Mouse (Mus musculus) forebrain, embryonic 15.5 days (tissue): ENCODE measurements around the gene Lce1c. TPM values are rescaled to one million over a fixed set of nuclear protein-coding genes. Genes with fewer than 3 reads are reported as not detected.

ENCODE experiments used
- ATAC-seq: fragments of 200-750 bp; cut with Nextera tagmentation; replicated peaks from 2 replicates; pipeline ENCODE4 v1.8.0; 2017; ENCODE audit warnings: mild to moderate bottlenecking, moderate TSS enrichment, moderate library complexity
- H3K27ac ChIP-seq: fragments of 300-500 bp; sonication (generic); replicated peaks from 2 replicates; pipeline ENCODE4 v1.5.1; 2015; ENCODE audit warnings: mild to moderate bottlenecking, inconsistent platforms
- H3K27me3 ChIP-seq: fragments of 300-500 bp; sonication (generic); 2 replicates; pipeline ENCODE4 v1.6.1; 2015; ENCODE audit warnings: inconsistent platforms
- H3K36me3 ChIP-seq: fragments of 300-500 bp; sonication (generic); 2 replicates; pipeline ENCODE4 v1.6.1; 2015; ENCODE audit warnings: mild to moderate bottlenecking, inconsistent platforms
- H3K4me1 ChIP-seq: fragments of 300-500 bp; sonication (generic); 2 replicates; pipeline ENCODE4 v1.6.1; 2015; ENCODE audit warnings: inconsistent platforms
- H3K4me2 ChIP-seq: fragments of 300-500 bp; sonication (generic); replicated peaks from 2 replicates; pipeline ENCODE4 v1.6.1; 2015; ENCODE audit warnings: mild to moderate bottlenecking, inconsistent platforms
- H3K4me3 ChIP-seq: fragments of 300-500 bp; sonication (generic); 2 replicates; pipeline ENCODE4 v1.5.1; 2015; ENCODE audit warnings: mild to moderate bottlenecking, inconsistent platforms
- H3K9ac ChIP-seq: fragments of 300-500 bp; sonication (generic); replicated peaks from 2 replicates; pipeline ENCODE4 v1.6.1; 2015; ENCODE audit warnings: mild to moderate bottlenecking, inconsistent platforms
- H3K9me3 ChIP-seq: fragments of 300-500 bp; sonication (generic); 2 replicates; pipeline ENCODE4 v1.6.1; 2016; ENCODE audit warnings: inconsistent platforms
- WGBS: fragments of 180-500 bp; shearing (Covaris S2); methylation state at CpG from one replicate; pipeline ENCODE4 v1.1.7; 2015; ENCODE audit warnings: mixed read lengths; 5-methylcytosine and 5-hydroxymethylcytosine counted together
- polyA plus RNA-seq: library from polyadenylated mRNA; unstranded; fragments of >200 nt; fragmentation: Nextera tagmentation; extraction: Ambion mirVana; gene quantifications from 2 replicates; pipeline ENCODE4 v1.2.1, GENCODE M21; 2015

Lce1c gene
- polyA plus RNA-seq, 1 experiment from 2014 or later: not detected

DNA sequence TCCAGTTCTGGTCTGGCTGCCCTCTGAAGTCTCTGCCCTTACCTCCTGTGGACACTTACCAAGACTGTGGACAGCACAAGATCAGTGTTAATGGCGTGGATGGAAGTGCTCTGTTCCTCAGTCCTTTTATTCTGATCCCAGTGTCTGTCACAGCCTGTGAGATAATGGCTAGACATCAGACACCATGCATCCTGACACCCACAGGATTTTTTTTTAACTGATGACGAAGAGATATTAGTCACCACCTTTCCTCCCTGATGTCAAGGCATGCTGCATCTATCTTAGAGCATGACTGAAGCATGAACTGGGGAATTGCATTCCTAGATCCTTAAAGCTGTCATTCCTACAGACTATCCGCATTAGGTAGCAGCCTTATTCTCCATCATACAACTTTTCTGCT, 41.2 kb downstream of the Lce1c start, which contains the start of gene Lce1f:
Gene Lce1f (minus strand): TSS at position 101 of the 400 bp plus-strand sequence.
- Histone ChIP-seq H3K4me3 (no peak within 1 kb of the TSS), H3K27ac (no peak within 1 kb of the TSS), H3K9me3 (no peaks in the 10 kb centered on the region), H3K27me3 (no peaks in the 10 kb centered on the region), H3K36me3 (no peaks in the 10 kb centered on the region), H3K4me2 (no peak within 1 kb of the TSS), H3K9ac (no peak within 1 kb of the TSS), H3K4me1 (no peaks in the 10 kb centered on the region)
- ATAC-seq: no peak
- 78% methylated on average over 3 of the region's 3 CpGs for WGBS

DNA sequence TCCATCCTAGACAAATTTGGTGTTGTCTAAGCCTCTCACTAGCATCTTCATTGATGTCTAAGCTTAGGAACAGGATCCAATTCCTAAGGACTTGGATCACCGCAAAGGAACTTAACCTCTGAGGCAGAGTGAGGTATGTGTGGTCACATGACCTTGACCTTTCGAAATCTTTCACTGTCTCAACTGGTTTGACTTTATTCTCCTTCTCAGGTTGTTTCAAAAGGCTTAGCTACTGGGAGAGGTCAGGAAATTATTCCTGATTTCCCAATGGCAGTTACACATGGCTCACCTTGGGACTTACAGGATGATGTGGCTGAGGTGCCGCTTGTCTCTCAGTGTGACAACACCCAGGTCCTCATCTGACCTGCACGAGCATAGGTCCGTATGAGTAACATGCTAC, 43.6 kb downstream of the Lce1c start:
- WGBS: 94% methylated on average over 5 of the region's 5 CpGs
- ATAC-seq: no peak
- no peaks in the 10 kb centered on the region for H3K27me3 ChIP-seq

More for the DNA sequence above, 43.6 kb downstream of the Lce1c start:
- no peaks in the 10 kb centered on the region for H3K9me3 ChIP-seq
- H3K27ac ChIP-seq: no peak overlapping the region
- H3K4me2 ChIP-seq: no peak overlapping the region
- no peak overlapping the region for H3K9ac ChIP-seq
- no peaks in the 10 kb centered on the region for H3K36me3 ChIP-seq
- H3K4me1 ChIP-seq: no peaks in the 10 kb centered on the region
- no peak overlapping the region for H3K4me3 ChIP-seq

Other genes with a start within 250 kb of the Lce1c start
- gene Gm9774, start 249.8 kb upstream of the Lce1c start, polyA plus RNA-seq: 6.7 and 7.1 TPM in 2 replicates
- not detected in 2 replicates for gene Sprr2k, start 246.7 kb upstream of the Lce1c start, polyA plus RNA-seq
- gene Sprr1b, start 240.5 kb upstream of the Lce1c start, polyA plus RNA-seq: not detected in 2 replicates
- not detected in 2 replicates for gene Sprr3, start 220.5 kb upstream of the Lce1c start, polyA plus RNA-seq
- not detected in 2 replicates for gene Sprr1a, start 193.4 kb upstream of the Lce1c start, polyA plus RNA-seq
- gene Sprr4, start 178.8 kb upstream of the Lce1c start, polyA plus RNA-seq: not detected in 2 replicates
- gene 2310046K23Rik, start 144.7 kb upstream of the Lce1c start, polyA plus RNA-seq: not detected in 2 replicates
- gene Ivl, start 105.5 kb upstream of the Lce1c start, polyA plus RNA-seq: not detected in 2 replicates
- not detected in 2 replicates for gene Smcp, start 90.2 kb upstream of the Lce1c start, polyA plus RNA-seq
- not detected in 2 replicates for gene 2210017I01Rik, start 71.8 kb upstream of the Lce1c start, polyA plus RNA-seq
- not detected in 2 replicates for gene Lce6a, start 57.6 kb upstream of the Lce1c start, polyA plus RNA-seq
- gene Lce1a1, start 30.9 kb upstream of the Lce1c start, polyA plus RNA-seq: not detected in 2 replicates
- gene Lce1b, start 22.3 kb upstream of the Lce1c start, polyA plus RNA-seq: not detected in 2 replicates
- gene Lce1a2, start 8.9 kb upstream of the Lce1c start, polyA plus RNA-seq: not detected in 2 replicates
- gene Lce1d, start 8.0 kb downstream of the Lce1c start, polyA plus RNA-seq: not detected in 2 replicates
- not detected in 2 replicates for gene Lce1e, start 29.8 kb downstream of the Lce1c start, polyA plus RNA-seq
- not detected in 2 replicates for gene Lce1f, start 41.1 kb downstream of the Lce1c start, polyA plus RNA-seq
- gene Gm38119, start 59.8 kb downstream of the Lce1c start, polyA plus RNA-seq: not detected in 2 replicates
- not detected in 2 replicates for gene Lce1g, start 73.1 kb downstream of the Lce1c start, polyA plus RNA-seq
- gene Lce1h, start 85.8 kb downstream of the Lce1c start, polyA plus RNA-seq: not detected in 2 replicates
- gene Lce1i, start 99.7 kb downstream of the Lce1c start, polyA plus RNA-seq: not detected in 2 replicates
- not detected in 2 replicates for gene Lce1j, start 111.3 kb downstream of the Lce1c start, polyA plus RNA-seq
- gene Lce1k, start 128.6 kb downstream of the Lce1c start, polyA plus RNA-seq: not detected in 2 replicates
- gene Kprp, start 148.0 kb downstream of the Lce1c start, polyA plus RNA-seq: not detected in 2 replicates
- gene Lce1l, start 172.0 kb downstream of the Lce1c start, polyA plus RNA-seq: not detected in 2 replicates
- not detected in 2 replicates for gene 2310050C09Rik, start 191.0 kb downstream of the Lce1c start, polyA plus RNA-seq
- not detected in 2 replicates for gene Lce3a, start 247.0 kb downstream of the Lce1c start, polyA plus RNA-seq